In the genomic region with DNA sequence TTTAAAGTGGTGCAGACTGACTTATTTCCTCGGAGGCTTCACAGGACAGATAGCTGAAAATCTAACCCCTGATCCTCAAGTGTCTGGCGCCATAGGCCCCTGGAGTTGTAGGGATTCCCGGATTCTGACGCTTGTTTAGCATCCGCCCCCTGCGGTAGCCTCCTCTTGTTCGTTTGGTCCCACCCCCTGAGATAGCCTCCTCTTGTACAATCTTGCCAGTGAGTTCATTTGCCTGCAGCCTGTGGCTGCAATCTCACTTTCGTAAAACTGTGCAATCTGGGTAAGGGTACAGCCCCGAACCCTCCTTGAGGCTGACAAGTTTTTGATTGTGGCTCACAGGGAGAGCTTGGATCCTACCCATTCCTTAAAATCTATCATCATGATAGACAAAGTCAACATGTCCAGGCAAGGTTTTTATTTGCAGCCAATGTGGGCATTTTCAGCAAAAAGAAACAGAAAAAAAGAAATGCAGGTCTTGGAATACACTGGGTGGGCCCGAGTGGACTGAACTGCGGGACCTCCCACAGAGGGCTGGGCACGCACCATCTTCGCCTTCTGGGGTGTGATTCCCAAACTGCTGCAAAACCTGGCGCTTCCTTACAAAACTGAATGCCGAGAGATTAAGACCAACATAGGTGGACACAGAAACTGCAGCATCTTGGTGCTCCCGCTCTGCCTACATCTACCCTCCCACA, we compare ENCODE assay signal across 8 mouse cellular contexts. TPM values are rescaled to one million over a fixed set of nuclear protein-coding genes. Genes with fewer than 3 reads are reported as not detected.
DNase-seq lines count a peak whose midpoint lies in the region; ATAC-seq lines count a peak whose summit lies in the region.

No protein-coding gene starts in this region.

- DNase-seq in gastrocnemius, postnatal 10 days, result peak; percentile 2
- no peak for DNase-seq in gastrocnemius, postnatal 36 days
- peak; percentile 45 for DNase-seq in ES-CJ7 (ENCODE audit: low read depth, low spot score)
- no peak for DNase-seq in ovary, postnatal 14 days (ENCODE audit: low spot score)
- DNase-seq in left cerebral cortex, postnatal 14 days (ENCODE audit: low spot score in 2 of 2), result no peak
- DNase-seq in layer of hippocampus, adult 9-11 months, result no peak

- H3K4me2 ChIP-seq in forebrain, embryonic 16.5 days (ENCODE audit: low read length), result peak overlapping the region; percentile 75
- H3K4me2 ChIP-seq in liver, embryonic 15.5 days, result peak overlapping the region; percentile 95

- no peaks in the 10 kb centered on the region for H3K9me3 ChIP-seq in forebrain, embryonic 16.5 days (ENCODE audit: control insufficient read depth, low read length)
- no peaks in the 10 kb centered on the region for H3K9me3 ChIP-seq in liver, embryonic 15.5 days (replicated peaks)

- 36% methylated on average over 16 of the region's 16 CpGs for WGBS in forebrain, embryonic 16.5 days
- whole genome bisulfite sequencing in liver, embryonic 15.5 days (ENCODE audit: insufficient replicate concordance), result 71% methylated on average over 16 of the region's 16 CpGs

- no peak overlapping the region; the same call in 1 of the 2 replicates for H3K4me3 ChIP-seq in forebrain, embryonic 16.5 days (replicated peaks; ENCODE audit: low read length)
- H3K4me3 ChIP-seq in liver, embryonic 15.5 days (replicated peaks), result peak overlapping the region; percentile 62

- H3K9ac ChIP-seq in forebrain, embryonic 16.5 days (replicated peaks; ENCODE audit: low read depth, low read length), result peak overlapping the region; percentile 70; the same call in 1 of the 2 replicates
- H3K9ac ChIP-seq in liver, embryonic 15.5 days, result peak overlapping the region; percentile 68

- intact Hi-C loops in gastrocnemius, postnatal 36 days (cut with DNase I), result no loop called here
- intact Hi-C loops in left cerebral cortex, postnatal 14 days (cut with DNase I), result no loop called here

- no peaks in the 10 kb centered on the region for H3K36me3 ChIP-seq in forebrain, embryonic 16.5 days (ENCODE audit: control insufficient read depth, insufficient read depth)
- H3K36me3 ChIP-seq in liver, embryonic 15.5 days (replicated peaks), result no peaks in the 10 kb centered on the region

- H3K27ac ChIP-seq in forebrain, embryonic 16.5 days (ENCODE audit: low read length), result peak overlapping the region; percentile 97
- peak overlapping the region; percentile 89 for H3K27ac ChIP-seq in liver, embryonic 15.5 days (replicated peaks)

- H3K4me1 ChIP-seq in forebrain, embryonic 16.5 days (replicated peaks; ENCODE audit: control insufficient read depth, insufficient read depth, low read length), result peaks cover 34% of the 10 kb centered on the region
- H3K4me1 ChIP-seq in liver, embryonic 15.5 days (replicated peaks), result peaks cover 48% of the 10 kb centered on the region

- no peak for ATAC-seq in forebrain, embryonic 16.5 days
- no peak for ATAC-seq in liver, embryonic 15.5 days (ENCODE audit: insufficient read depth)

- no peaks in the 10 kb centered on the region for H3K27me3 ChIP-seq in forebrain, embryonic 16.5 days (replicated peaks; ENCODE audit: control insufficient read depth, insufficient read depth, low read length)
- H3K27me3 ChIP-seq in liver, embryonic 15.5 days, result peaks cover 17% of the 10 kb centered on the region

RNA-seq across cellular contexts. Expression of gene Actg1, which starts 33.5 kb away (rescaled TPM):
- 100 to 1,000 TPM; 439 to 618 TPM for total RNA-seq in gastrocnemius, postnatal 10 days (2021)
- total RNA-seq in gastrocnemius, postnatal 36 days (2021), result 100 to 1,000 TPM; 186 to 222 TPM
- 4,159 and 4,175 TPM in 2 replicates for polyA plus RNA-seq in forebrain, embryonic 16.5 days (2015; fragmentation: Nextera tagmentation; extraction: Ambion mirVana)
- 559 and 587 TPM in 2 replicates for polyA plus RNA-seq in liver, embryonic 15.5 days (2015; fragmentation: Nextera tagmentation; extraction: Ambion mirVana)
- total RNA-seq in left cerebral cortex, postnatal 14 days (2021), result 1,000 to 10,000 TPM; 1,748 to 1,778 TPM

RNA-seq across cellular contexts. Expression of gene Fscn2, which starts 46.5 kb away (rescaled TPM):
- total RNA-seq in gastrocnemius, postnatal 10 days (2021), result under 1 TPM; 0.50 to 0.61 TPM
- under 1 TPM; 0.31 to 0.37 TPM for total RNA-seq in gastrocnemius, postnatal 36 days (2021)
- 1.3 and 1.5 TPM in 2 replicates for polyA plus RNA-seq in forebrain, embryonic 16.5 days (2015; fragmentation: Nextera tagmentation; extraction: Ambion mirVana)
- not detected in 2 replicates for polyA plus RNA-seq in liver, embryonic 15.5 days (2015; fragmentation: Nextera tagmentation; extraction: Ambion mirVana)
- under 1 TPM in 1 of 2 experiments, not detected in 1; 0.80 TPM for total RNA-seq in left cerebral cortex, postnatal 14 days (2021)

Comparison
In these comparisons a context has a peak if more than half of its experiments do, and no peak if none do; other contexts are left out.
1. DNase-seq: peak in gastrocnemius, postnatal 10 days (single experiment) and ES-CJ7 (single experiment); none in gastrocnemius, postnatal 36 days (0 of 2), ovary, postnatal 14 days (single experiment), left cerebral cortex, postnatal 14 days (0 of 2) and layer of hippocampus, adult 9-11 months (single experiment).